Mouse (Mus musculus) layer of hippocampus, postnatal 36 days (tissue): ENCODE results near the gene Agbl1. TPM values are rescaled to one million over a fixed set of nuclear protein-coding genes. Genes with fewer than 3 reads are reported as not detected.
"Not testable (repeated sequence)": the region's sequence is repeated elsewhere in the genome, so short reads cannot be mapped to it uniquely, and the experiment has no call there.

Source experiments
- DNase-seq, 2 experiments: peaks; one replicate each; pipeline ENCODE4 v3.0.0; 2022
- total RNA-seq, 2 experiments: library from RNA; stranded (reverse); gene quantifications; 2 replicates each; pipeline ENCODE4 v1.2.3; 2021

The Agbl1 gene
- total RNA-seq, result under 1 TPM; 0.33 to 0.35 TPM

DNA sequence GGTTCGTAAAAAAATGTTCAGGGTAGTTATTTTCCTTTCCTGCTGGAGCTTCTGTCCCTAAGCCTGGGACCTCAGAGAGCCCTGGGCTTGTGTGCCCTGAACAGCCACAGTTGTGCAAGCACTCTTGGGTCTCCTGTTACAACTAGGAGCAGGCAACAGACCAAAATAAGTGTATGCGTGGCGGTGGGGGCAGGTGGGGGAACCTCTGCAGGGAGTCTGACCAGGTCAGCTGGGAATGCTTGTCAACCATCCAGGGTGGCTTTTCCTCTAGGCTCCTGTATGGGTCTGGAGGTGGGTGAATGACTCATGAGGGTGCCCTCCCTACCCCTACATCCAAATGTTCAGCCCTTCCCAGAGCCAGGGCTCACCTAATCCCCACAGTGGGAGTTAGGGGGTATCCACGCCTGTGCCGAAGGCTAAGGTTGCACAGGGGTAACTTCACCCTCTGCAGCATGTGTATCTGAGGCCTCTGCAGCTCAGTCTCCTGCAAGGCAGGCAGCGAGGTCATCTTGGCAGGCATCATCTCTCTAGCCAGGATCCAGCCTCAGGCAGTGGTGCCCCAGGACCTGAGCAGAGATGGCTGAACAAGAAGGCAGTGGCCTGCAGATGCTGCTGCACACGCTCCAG lies at the start of gene Agbl1:
Gene Agbl1, plus strand, starts transcription at position 577 of the 627 bp plus-strand sequence.
- no peak for DNase-seq

DNA sequence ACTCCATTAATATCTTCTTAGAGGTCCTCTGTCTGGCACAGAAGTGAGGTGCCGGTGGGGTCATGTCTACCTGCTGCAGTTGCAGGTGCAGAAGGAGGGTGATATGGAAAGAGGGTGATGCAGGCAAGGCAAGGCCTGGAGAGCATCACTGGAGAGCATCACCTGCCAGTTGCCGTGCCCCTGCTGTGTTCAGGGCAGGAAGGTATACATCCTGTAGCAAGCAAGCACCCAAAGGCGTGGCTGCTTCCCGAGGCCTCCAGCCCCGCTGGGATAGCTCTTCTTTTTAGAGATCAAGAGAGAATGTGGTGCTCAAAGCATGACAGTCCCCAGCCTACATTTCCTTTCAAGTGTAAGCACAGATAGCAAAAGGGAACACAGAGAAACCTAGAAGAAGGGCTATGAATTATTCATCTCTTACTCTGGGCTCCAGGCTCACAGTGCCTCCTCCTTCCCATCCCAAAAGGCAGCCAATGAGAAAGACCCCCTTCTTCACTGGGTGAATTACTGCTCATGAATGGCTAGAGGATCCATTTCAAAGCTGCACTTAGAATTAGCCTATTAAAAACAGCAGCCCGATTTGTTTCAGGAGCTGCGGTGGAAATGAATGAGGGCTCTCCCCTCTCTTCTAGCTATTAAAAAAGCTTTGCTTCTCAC lies 44.6 kb upstream of the Agbl1 start:
- peak; percentile 25 to 35 for DNase-seq

DNA sequence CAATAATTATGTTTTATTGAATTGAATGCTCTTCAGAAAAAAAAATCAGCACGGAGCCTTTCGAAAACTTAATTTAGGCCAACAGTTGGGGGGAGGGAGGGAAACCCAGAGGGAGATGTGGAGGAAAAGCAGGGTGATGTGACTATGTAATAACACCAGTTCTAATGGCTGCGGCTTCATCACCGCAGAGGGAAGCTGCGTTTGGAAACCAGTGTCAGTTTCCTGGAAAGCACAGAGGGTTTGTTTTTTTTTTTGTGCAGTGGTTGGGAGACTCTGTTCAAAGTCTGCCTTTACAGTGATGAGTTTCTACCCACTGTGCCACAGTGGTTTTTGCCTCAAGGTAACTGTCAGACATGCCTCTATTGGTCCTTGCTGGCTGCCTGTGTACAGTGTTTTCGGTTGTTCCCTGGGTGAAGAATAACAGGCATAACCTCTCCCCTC lies 44.0 kb upstream of the Agbl1 start:
- DNase-seq, result peak in 1 of 2 experiments; percentile 6

DNA sequence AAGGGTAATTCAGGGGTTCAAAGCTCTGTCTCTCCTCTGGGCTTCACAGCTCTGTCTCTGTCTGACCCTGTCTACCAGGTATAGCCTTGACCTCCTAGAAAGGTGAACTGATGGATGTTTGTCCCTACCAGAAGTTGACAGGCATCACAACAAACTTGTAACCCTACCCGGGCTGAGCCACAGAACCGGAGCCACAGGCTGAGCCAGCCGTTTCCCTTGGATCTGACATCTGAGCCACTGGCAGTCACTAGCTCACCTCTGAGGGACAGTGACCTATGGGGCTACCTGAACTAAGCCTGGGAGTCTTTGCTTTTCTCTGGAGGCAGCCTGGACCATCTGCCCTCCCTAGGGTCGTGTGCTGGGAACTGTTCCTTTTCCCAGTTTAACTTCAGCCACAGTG lies 11.1 kb upstream of the Agbl1 start:
- DNase-seq, result no peak

DNA sequence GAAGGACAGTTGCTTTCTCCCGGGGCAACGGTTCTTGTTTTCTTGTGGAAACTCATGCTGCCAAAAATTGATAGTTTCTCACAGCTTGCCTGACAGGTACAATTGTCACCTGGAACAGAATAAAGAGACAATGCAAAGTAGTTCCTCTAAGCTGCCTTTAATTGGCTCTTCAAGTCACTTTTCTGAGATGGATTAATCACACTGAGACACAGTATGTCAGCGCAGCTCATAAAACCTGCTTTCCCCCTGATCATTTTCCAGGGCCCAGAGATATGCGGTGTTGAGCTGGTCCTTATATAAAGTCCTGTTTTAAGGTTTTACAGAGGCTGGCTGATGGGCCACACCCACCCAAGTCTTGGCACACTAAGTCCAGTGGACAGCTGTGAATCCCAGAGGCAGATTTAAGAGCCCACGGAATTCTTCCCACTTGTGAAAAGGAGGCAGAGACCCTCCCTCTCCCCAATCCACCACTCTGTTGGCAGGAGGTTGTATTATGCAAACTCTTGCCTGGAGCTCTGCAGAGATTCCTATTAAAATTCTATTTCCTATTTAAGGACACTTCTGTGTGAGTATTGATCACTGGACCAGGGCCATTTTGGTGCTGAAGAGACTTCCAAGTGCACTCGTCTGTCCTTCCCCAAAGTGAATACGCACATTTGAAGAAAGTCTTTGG lies 9.8 kb upstream of the Agbl1 start:
- no peak for DNase-seq

DNA sequence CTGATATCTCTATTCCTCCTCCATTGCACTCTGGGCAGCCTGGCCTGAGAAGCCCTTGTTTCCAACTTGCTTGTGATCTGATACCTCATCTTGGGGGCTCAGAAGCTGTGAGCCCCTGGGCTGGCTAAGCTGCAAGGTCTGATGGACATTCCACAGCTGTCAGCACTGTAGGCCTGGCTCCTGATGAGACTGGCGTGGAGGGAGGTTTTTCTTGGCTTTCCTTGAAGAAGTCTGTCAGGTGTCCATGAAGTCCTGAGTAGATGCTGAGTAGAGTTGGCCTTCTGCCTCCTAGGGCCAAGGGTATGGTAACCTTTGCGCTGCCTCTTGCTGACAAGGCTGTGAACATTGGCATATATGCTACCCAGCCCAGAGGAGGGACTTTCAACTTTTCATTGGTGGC lies 7.0 kb upstream of the Agbl1 start:
- no peak for DNase-seq

DNA sequence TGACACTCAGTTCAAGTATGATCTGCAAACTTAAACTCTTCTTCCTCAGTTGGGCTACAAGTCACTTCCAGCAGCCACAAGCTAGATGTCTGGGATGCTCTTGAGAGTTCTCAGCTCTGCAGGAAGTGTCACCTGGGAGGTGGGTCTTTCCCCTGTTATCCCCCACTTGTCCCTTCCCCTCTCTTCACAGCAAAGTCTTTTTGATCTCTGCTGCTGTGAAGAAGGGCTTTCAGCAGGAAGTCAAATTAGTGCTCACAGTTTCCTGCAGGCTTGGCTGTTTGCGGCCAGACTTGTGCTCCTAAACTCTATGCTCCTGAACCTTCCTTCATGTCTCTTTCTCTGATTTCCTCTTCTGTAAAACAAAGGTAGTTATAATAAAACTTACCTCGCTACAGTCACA lies 806 bp upstream of the Agbl1 start:
- DNase-seq, result no peak

DNA sequence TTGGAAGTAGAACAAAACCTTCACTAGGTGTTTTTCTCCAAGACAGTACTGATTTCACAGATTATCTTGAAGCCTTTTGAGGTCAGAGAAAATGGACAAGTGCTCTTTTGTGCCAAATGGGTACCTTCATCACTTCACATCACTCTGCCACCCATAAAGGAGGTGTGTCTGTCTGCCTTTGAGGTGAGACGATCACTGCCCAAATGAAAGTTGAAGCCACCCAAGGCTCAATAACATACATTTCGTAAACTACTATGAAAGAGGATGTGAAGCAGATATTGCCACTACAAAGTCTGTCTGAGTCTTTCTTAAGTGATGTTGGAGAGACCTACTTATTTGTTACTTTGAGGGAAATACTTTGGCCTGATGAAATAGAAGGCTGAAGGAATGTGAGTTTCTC lies 4.6 kb downstream of the Agbl1 start:
- no peak for DNase-seq

DNA sequence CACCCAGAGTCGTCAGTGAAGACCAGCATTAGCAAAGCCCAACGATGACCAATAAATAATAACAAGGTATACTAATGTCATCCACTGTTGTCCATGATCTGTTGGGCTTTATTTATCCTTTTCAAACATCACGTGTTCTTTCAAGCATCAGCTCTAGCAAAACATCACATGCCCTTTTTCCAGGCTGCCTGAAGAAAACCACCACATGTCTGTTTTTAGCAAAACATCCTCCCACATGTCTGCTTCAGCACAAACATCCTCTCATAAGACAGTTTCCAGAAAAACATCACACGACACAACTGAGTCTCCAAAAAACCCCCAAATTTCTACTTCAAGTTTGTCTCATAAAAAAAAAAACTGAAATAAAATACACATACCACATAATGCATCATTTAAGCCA lies 7.8 kb downstream of the Agbl1 start:
- DNase-seq, result no peak

DNA sequence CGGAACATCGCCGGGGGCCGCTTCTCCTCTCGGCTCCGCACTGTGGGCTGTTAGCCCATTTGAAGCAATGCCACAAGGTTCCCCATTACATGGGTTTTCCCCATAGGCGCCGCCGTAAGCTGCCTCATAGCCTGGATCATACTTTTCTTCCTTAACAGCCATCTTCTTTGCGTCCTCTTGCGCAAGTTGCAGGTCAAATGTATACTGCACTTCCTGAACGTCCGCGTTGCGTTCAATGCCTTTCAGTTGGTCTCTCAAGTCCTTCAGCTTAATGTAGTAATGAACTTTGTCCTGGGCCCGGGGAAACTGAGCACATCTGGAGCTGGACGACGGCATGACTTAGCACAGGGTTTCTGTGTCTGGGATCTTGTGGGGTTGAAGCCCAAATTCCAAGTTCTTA lies 15.2 kb downstream of the Agbl1 start:
- DNase-seq, result not testable (repeated sequence)

DNA sequence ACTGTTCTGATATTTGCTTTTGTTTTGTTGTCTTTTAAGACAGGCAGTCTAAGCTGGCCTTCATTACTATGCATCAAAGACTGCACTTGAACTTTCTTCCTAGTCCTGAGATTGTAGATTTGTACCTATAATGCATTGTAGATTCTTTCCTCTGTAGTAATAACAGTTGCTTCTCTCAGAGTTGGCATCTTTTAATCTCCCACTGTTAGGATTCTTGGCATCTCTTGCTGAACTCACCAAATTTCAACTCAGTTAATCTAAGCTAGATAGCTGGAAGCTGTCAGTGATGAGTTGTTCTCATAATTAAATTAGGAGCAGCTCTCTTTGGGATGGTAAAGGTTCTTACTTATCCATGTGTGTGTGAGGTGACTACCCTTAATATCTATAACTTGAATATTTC lies 45.4 kb downstream of the Agbl1 start:
- DNase-seq, result no peak

DNA sequence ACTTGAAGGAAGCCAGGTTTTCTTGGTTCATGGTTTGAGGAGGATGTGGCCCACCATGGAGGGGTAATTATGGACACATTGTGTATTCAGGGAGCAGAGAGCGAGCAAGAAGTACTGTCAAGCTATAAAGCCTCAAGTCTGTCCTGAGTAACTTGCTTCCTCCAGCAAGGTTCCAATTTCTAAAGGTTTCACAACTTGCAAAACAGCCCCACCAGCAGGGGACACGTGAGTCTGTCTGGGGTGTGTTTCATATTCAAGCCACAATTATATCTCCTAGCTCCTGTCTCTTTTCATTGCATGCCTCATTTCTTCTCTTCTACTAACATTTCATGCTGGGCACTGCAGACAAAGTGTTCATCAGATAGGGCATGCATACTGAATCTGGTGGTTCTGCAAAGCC lies 53.1 kb downstream of the Agbl1 start:
- DNase-seq, result no peak

DNA sequence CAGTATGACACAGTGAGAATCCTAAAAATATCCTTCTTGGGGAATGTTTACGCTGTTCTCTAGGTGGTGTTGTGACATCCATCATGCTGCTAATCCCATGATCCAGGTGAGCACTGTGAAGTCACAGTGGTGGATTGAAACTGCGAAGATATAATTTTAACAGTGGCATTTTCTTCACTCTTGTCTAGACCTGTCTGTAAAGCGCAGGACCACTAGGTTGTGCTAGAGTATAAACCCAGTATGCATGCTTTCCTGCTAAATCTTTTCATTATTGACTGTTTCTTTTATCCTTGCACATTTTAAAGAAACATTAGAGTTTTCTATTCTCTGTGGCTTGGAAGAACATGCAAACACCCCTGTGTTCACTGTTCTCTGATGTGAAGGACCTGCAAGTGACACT lies 57.8 kb downstream of the Agbl1 start:
- peak in 1 of 2 experiments; percentile 8 for DNase-seq

DNA sequence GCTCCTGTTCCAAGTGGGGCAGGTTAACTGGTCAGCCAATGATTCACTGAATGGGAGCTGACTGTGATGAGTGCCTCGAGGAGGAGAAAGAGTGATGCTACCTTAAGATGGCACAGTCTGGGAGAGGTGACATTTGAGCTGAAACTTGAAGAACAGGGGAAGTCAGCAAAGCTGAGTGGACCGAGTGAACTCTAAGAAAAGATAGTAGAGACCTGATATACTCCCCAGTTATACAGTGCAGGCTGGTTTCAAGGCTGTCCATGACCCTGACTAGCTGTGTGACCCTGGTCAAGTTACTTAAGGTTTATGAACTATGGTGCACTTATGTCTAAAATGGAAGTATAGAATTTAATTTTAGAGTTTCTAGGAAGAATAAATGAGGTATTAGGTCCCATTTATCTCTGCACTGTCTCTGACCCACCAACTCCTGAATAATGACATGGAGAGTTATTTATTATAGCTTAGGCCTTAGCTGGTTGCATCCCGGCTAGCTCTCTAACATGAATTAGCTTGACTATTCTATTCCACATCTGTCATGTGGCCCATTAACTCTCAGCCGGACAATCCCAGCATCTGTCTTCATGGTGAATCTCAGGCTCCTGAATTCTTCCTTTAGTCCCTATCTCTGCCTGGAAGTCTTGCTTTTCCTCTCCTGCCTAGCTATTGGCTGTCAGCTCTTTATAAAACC lies 92.3 kb downstream of the Agbl1 start:
- DNase-seq, result no peak

DNA sequence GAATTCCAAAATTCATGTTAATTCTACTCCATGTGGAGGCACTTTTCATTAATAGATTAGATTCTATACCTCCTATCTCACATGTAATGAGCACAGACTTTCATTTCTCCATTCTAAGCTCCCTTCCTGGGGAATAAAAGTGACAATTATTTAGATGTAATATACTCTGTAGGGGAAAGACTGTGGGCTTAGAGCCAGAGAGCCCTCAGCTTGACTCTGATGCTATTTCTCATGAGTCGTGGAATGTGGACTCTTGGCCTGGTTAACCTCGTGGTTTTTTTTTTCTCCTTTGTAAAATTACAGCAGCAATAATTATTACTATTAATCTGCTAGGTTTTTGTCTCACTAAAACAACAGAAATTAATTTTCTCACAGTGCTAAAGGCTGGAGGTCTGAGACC lies 96.4 kb downstream of the Agbl1 start:
- no peak for DNase-seq

DNA sequence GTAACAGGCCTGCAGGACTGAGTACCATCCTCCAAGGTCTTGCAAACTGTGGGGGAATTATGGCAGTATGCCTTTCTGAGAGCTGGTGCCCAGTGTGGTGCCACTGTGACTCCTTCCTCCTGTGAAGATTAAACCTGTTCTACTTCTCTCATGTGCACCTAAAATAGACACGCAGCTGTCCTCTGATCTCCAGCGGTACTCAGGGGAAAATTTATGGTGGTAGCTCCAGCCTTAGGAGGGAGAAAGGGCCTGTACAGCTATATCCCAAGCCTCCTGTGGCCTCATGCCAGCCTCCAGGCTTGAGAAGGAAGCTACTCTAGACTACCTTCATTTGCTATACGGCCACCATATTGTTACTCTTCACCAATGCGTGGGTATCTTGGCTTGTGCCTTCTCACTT lies 109.6 kb downstream of the Agbl1 start:
- DNase-seq, result no peak

DNA sequence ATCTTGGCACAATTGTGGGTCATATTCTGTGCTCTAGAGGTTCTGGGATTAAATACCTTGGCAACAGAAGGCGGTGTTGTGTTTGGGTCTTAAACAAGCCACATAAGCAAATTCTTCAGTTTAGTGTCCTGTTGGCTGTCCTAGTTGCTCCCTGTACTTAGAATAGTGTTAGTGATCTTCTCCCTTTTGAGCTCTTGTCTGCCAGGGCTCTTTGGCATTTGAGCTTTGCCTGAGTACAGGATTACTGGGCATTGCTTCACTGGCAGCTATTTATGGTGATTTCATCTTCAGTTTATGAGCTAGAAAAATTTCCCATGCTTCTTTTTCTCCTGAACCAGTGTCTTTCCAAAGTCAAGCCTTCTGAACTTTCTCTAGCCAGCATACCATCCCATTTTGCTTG lies 111.9 kb downstream of the Agbl1 start:
- DNase-seq, result no peak

DNA sequence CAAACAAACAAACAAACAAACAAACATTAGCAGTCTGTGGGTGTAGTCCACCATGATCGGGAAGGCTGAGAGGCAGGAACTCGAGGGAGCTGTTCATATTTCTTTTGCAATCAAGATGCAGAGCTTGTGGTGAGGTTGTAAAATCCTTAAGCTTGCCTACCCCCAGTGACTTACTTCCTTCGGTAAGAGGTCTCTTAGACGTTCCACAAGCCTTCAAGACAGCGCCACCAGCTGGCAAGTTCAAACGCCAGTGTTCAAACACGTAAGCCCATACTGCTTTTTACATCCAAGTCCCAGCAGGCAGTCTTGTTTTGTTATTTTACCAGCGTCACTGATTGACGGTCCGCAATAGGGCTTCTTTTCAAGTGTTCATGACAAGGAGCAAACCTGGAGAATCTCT lies 123.8 kb downstream of the Agbl1 start:
- DNase-seq, result no peak

DNA sequence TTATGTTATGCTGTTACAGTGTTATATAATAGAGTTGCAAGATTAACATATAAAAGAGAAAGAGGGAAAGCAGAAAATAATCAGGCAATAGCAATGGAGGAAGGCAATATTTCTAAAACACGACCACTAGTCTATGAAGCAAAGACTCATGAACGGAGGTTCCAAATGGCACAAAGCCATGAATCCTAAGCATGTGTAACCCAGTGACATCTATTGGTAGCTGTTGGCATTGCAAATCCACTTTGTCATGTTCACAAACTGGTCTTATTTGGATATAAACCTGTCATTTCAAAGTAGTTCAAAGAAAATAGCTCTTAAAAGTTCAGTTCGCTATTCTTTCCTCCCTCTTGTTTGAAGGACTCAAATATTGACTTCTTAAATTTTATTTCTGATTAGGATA lies 124.8 kb downstream of the Agbl1 start:
- DNase-seq, result no peak

DNA sequence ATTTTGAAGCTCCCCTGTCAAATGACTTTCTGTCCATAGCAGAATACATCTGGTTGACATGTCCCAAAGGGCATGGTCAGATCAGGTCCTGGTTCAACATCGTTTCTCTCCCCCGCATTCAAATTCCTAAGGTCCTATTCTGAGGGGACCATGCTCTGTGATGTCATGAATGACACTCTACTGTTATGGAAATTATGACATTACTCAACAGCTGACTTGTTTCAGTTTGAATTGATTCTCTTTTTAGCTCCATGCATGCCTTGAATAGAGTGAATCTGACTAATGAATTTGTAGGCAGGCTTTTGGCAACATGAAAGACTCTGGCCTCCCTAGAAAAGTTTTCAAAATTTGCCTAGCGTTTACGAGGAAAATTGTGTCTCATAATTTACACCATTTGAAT lies 141.6 kb downstream of the Agbl1 start:
- DNase-seq, result no peak

DNA sequence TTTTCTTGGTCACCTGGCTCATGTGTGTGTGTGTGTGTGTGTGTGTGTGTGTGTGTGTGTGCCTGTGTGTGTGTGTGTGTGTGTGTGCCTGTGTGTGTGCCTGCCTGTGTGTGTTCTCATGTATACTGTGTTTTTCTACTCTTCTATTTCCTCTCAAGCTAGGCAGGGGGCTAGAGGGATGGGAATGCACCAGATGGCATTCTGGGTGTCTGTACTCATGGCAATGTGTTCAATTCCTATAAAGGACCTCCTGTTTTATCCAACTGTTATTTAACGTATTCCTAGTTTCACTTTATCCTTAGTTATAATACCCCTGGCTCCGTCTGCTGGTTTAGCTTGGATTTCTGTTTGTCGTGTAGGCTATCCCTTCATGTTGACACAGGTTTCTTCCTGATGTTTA lies 149.8 kb downstream of the Agbl1 start:
- DNase-seq, result peak; percentile 12 to 24

DNA sequence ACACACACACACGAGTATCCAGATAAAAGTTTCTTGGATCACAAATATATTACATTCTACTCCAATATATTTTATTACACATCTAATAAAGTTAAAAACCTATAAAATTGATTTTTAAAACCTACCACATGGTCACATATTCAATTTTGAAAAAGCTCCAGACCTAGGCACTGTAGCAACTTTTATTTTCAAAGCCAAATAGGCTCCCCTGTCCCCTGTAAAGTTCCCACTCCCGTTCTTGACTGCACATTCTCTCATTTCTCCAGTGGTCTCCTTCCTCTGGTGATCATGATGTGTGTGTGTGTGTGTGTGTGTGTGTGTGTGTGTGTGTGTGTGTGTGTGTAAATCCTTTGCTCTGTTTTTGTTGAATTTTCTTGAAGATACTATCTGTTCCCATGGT lies 152.3 kb downstream of the Agbl1 start:
- DNase-seq, result no peak

DNA sequence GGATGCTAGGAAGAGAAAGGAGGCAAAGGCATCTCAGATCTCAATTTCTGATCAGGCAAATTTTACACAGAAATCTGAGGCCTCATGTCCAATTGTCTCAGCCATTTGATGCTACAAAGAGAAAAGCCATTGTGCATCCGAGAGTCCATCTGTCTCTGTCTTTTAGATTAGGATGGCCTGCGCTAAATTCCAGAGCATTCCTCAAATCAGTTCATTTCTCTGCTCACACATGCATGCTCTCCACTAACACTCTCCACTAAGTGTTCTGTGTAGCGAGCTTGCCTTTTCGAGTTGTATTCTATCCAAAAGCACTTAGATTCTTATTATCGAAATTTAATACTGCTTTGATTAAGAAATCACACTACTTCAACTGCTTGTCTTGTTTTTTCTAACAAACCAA lies 159.6 kb downstream of the Agbl1 start:
- no peak for DNase-seq
